Mouse (Mus musculus): ENCODE results near the gene Tgm6. TPM values are rescaled to one million over a fixed set of nuclear protein-coding genes. Genes with fewer than 3 reads are reported as not detected.

Tgm6 gene
- total RNA-seq, 2 experiments from 2014 or later, result 0.22 to 0.28 TPM

GRCm38 (mm10) chr2:130194894-130195293 lies 82.7 kb downstream of the Tgm6 start, which contains the start of gene Tmc2:
Gene Tmc2 (plus strand): TSS chr2:130195194.
- no peak for TF ChIP-seq CTCF (conservative IDR thresholded peaks at IDR 0.05)
- DNase-seq (ENCODE audit: low spot score in 2 of 2), result no peak
- Histone ChIP-seq H3K27ac (no peak within 1 kb of the TSS), H3K4me3 (no peak within 1 kb of the TSS)

- no peak for TF ChIP-seq CTCF (conservative IDR thresholded peaks at IDR 0.05)
- Histone ChIP-seq H3K27ac (no peak overlapping the region), H3K4me3 (no peak overlapping the region)
- no peak for DNase-seq (ENCODE audit: low spot score in 2 of 2)
These were observed 88.7 kb downstream of the Tgm6 start for GRCm38 (mm10) chr2:130200961-130201360.

Other genes with a start within 250 kb of the Tgm6 start
- gene Tgm3, start 100.1 kb upstream of the Tgm6 start, total RNA-seq (2021), result under 1 TPM; 0.20 to 0.23 TPM
- 100 to 1,000 TPM; 111 to 112 TPM for gene Snrpb, start 67.0 kb downstream of the Tgm6 start, total RNA-seq (2021)
- under 1 TPM in 1 of 2 experiments, not detected in 1; 0.13 TPM for gene Tmc2, start 82.8 kb downstream of the Tgm6 start, total RNA-seq (2021)
- 100 to 1,000 TPM; 146 to 167 TPM for gene Nop56, start 162.0 kb downstream of the Tgm6 start, total RNA-seq (2021)
- gene Idh3b, start 172.1 kb downstream of the Tgm6 start, total RNA-seq (2021), result 100 to 1,000 TPM; 314 to 335 TPM
- gene Ebf4, start 182.8 kb downstream of the Tgm6 start, total RNA-seq (2021), result 10 to 100 TPM; 11.3 to 11.8 TPM

All from layer of hippocampus, adult 2 months (tissue).